ENCODE assay signal across 31 mouse cellular contexts in genomic region chr1:171661482-171661881, GRCm38 (mm10). TPM values are rescaled to one million over a fixed set of nuclear protein-coding genes. Genes with fewer than 3 reads are reported as not detected.
A peak's percentile ranks its signal among the peaks of the same experiment; 100 is the strongest.
DNase-seq lines count a peak whose midpoint lies in the region; ATAC-seq and TF ChIP-seq lines count a peak whose summit lies in the region.
"Had no signal": no experiment of that assay in that cellular context is flagged by ENCODE, and none has a peak within 500 bp of the region (broad histone marks: within the 10 kb centered on the region; RNA-seq: fewer than 3 reads in every experiment).

No protein-coding gene starts in this region.

- peak; percentile 96 for ATAC-seq in activated CD4-positive, CD25-positive, alpha-beta regulatory T cell, adult 4 months
- peak; percentile 43; the same call in 1 of the 2 replicates for ATAC-seq in megakaryocyte, adult 5-6 weeks (ENCODE audit: poor library complexity, severe bottlenecking)
- ATAC-seq: forebrain, embryonic 14.5 days; forebrain, postnatal 0 days; hindbrain, postnatal 0 days; intestine, embryonic 15.5 days had no signal

- intact Hi-C loops in gastrocnemius, adult 2 months (cut with DNase I), result no loop called here

- H3K27ac ChIP-seq in gastrocnemius, adult 2 months, result no peak overlapping the region
- H3K27ac ChIP-seq: embryonic facial prominence, embryonic 12.5 days; embryonic facial prominence, embryonic 15.5 days; heart, embryonic 13.5 days; hindbrain, embryonic 14.5 days; hindbrain, postnatal 0 days; intestine, embryonic 15.5 days had no signal

- H3K4me3 ChIP-seq in gastrocnemius, adult 2 months, result no peak overlapping the region
- H3K4me3 ChIP-seq: embryonic facial prominence, embryonic 12.5 days; embryonic facial prominence, embryonic 15.5 days; heart, embryonic 13.5 days; intestine, embryonic 15.5 days had no signal

- DNase-seq in CD4-positive, CD25-positive, alpha-beta regulatory T cell, adult 2 months (ENCODE audit: low read depth, low spot score), result peak; percentile 59
- DNase-seq in induced T-regulatory cell, adult 2 months (ENCODE audit: low read depth), result peak; percentile 48
- no peak for DNase-seq in gastrocnemius, adult 2 months
- DNase-seq in yolk sac, embryonic 10.5 days (ENCODE audit: low spot score), result no peak
- DNase-seq in urinary bladder, postnatal 14 days (ENCODE audit: low spot score), result no peak
- DNase-seq in adrenal gland, adult 18-20 months (ENCODE audit: low spot score in 2 of 2), result no peak
- DNase-seq: adrenal gland, postnatal 10 days; adrenal gland, postnatal 36 days; cerebellum, adult 11-12 months; cerebellum, adult 9-10 months; cerebellum, postnatal 14 days; forebrain, postnatal 0 days; gastrocnemius, postnatal 10 days; gastrocnemius, postnatal 36 days; heart, adult 18-20 months; heart, postnatal 14 days; heart, postnatal 4 days; kidney, adult 11 months had no signal

- no peak for TF ChIP-seq CTCF in gastrocnemius, adult 2 months (IDR thresholded peaks at IDR 0.05)

RNA-seq across cellular contexts. Expression of gene Slamf7, which starts 8.6 kb away (rescaled TPM):
- polyA plus RNA-seq in activated CD4-positive, CD25-positive, alpha-beta regulatory T cell, adult 4 months (2017; shearing (Covaris generic)), result 1 to 10 TPM; 4.1 to 9.4 TPM
- total RNA-seq in megakaryocyte, adult 5-6 weeks (2015), result 13.4 and 16.1 TPM in 2 replicates
- 9.3 and 17.3 TPM in 2 replicates for total RNA-seq in megakaryocyte, adult 5-6 weeks (2017)
- total RNA-seq in gastrocnemius, adult 2 months (2021), result under 1 TPM in 1 of 2 experiments, not detected in 1; 0.18 TPM
- 1 to 10 TPM in 1 of 2 experiments, under 1 TPM in 1; 0.66 to 3.0 TPM for total RNA-seq in adrenal gland, adult 18-20 months (2021)
- total RNA-seq: heart, postnatal 4 days; hindbrain, postnatal 0 days; MEL had no signal
- polyA plus RNA-seq: C2C12; embryonic facial prominence, embryonic 12.5 days; forebrain, embryonic 11.5 days; forebrain, embryonic 14.5 days; forebrain, postnatal 0 days; heart, embryonic 13.5 days; hindbrain, embryonic 11.5 days; hindbrain, embryonic 14.5 days; hindbrain, postnatal 0 days had no signal

RNA-seq across cellular contexts. Expression of gene Cd48, which starts 20.3 kb away (rescaled TPM):
- polyA plus RNA-seq in activated CD4-positive, CD25-positive, alpha-beta regulatory T cell, adult 4 months (2017; shearing (Covaris generic)), result 100 to 1,000 TPM; 665 to 693 TPM
- total RNA-seq in megakaryocyte, adult 5-6 weeks (2015), result 528 and 600 TPM in 2 replicates
- 243 and 278 TPM in 2 replicates for total RNA-seq in megakaryocyte, adult 5-6 weeks (2017)
- total RNA-seq in gastrocnemius, adult 2 months (2021), result under 1 TPM; 0.41 to 0.89 TPM
- 1 to 10 TPM; 2.4 to 5.6 TPM for total RNA-seq in adrenal gland, adult 18-20 months (2021)
- polyA plus RNA-seq: C2C12; forebrain, embryonic 11.5 days had no signal

RNA-seq across cellular contexts. Expression of gene Ly9, which starts 54.3 kb away (rescaled TPM):
- polyA plus RNA-seq in activated CD4-positive, CD25-positive, alpha-beta regulatory T cell, adult 4 months (2017; shearing (Covaris generic)), result 10 to 100 TPM; 45.6 to 82.3 TPM
- 41.3 and 43.2 TPM in 2 replicates for total RNA-seq in megakaryocyte, adult 5-6 weeks (2015)
- 72.9 and 75.3 TPM in 2 replicates for total RNA-seq in megakaryocyte, adult 5-6 weeks (2017)
- total RNA-seq in gastrocnemius, adult 2 months (2021), result not detected
- 1 to 10 TPM in 1 of 2 experiments, under 1 TPM in 1; 0.89 to 3.0 TPM for total RNA-seq in adrenal gland, adult 18-20 months (2021)
- total RNA-seq: forebrain, postnatal 0 days; MEL had no signal
- polyA plus RNA-seq: C2C12; forebrain, embryonic 11.5 days; forebrain, embryonic 14.5 days; hindbrain, embryonic 11.5 days; hindbrain, embryonic 14.5 days; hindbrain, postnatal 0 days had no signal

Comparison
In these comparisons a context has a peak if more than half of its experiments do, and no peak if none do; other contexts are left out.
1. DNase-seq: peak in CD4-positive, CD25-positive, alpha-beta regulatory T cell, adult 2 months (single experiment) and induced T-regulatory cell, adult 2 months (single experiment); none in gastrocnemius, adult 2 months (single experiment), yolk sac, embryonic 10.5 days (single experiment), urinary bladder, postnatal 14 days (single experiment) and adrenal gland, adult 18-20 months (0 of 2).
2. RNA of gene Cd48, which starts 20.3 kb away (total RNA-seq): 243 to 600 TPM in megakaryocyte, adult 5-6 weeks; 2.4 to 5.6 TPM in adrenal gland, adult 18-20 months and 0.41 to 0.89 TPM in gastrocnemius, adult 2 months; every median in the first group is over 10 times any median in the second.
3. RNA of gene Ly9, which starts 54.3 kb away (total RNA-seq): 41.3 to 75.3 TPM in megakaryocyte, adult 5-6 weeks; 0.89 to 3.0 TPM in adrenal gland, adult 18-20 months and not detected in gastrocnemius, adult 2 months; every median in the first group is over 10 times any median in the second.